Mouse (Mus musculus): ENCODE measurements around the gene Adamts8. TPM values are rescaled to one million over a fixed set of nuclear protein-coding genes. Genes with fewer than 3 reads are reported as not detected.

Adamts8 gene
- polyA plus RNA-seq, 1 experiment from 2014 or later: 1.4 TPM

GRCm38 (mm10) chr9:31011533-31011932 is 69.2 kb downstream of the Adamts8 start:
- 63% methylated on average over 1 of the region's 1 CpGs for WGBS
- no peak for DNase-seq (ENCODE audit: low spot score)

GRCm38 (mm10) chr9:31012674-31013073 is 70.3 kb downstream of the Adamts8 start:
- DNase-seq (ENCODE audit: low spot score): no peak
- Histone ChIP-seq H3K4me2 (replicated peaks; ENCODE audit: low read depth, low read length) (no peak overlapping the region), H3K9ac (ENCODE audit: low read depth, low read length) (no peak overlapping the region), H3K27ac (ENCODE audit: low read depth, low read length) (no peak overlapping the region), H3K4me3 (ENCODE audit: low read depth, low read length) (no peak overlapping the region), H3K4me1 (replicated peaks; ENCODE audit: control insufficient read depth, insufficient read depth, low read length) (no peaks in the 10 kb centered on the region), H3K9me3 (ENCODE audit: control insufficient read depth, low read length) (no peaks in the 10 kb centered on the region), H3K36me3 (ENCODE audit: control insufficient read depth, insufficient read depth, low read length) (no peaks in the 10 kb centered on the region), H3K27me3 (ENCODE audit: control insufficient read depth, insufficient read depth, low read length) (no peaks in the 10 kb centered on the region)
- ATAC-seq (ENCODE audit: low FRiP score): no peak
- WGBS: 89% methylated on average over 4 of the region's 4 CpGs

More at GRCm38 (mm10) chr9:31011533-31011932, 69.2 kb downstream of the Adamts8 start:
- H3K9ac ChIP-seq (ENCODE audit: low read depth, low read length): no peak overlapping the region
- no peaks in the 10 kb centered on the region for H3K27me3 ChIP-seq (ENCODE audit: control insufficient read depth, insufficient read depth, low read length)
- H3K36me3 ChIP-seq (ENCODE audit: control insufficient read depth, insufficient read depth, low read length): no peaks in the 10 kb centered on the region
- H3K9me3 ChIP-seq (ENCODE audit: control insufficient read depth, low read length): no peaks in the 10 kb centered on the region
- no peak overlapping the region for H3K27ac ChIP-seq (ENCODE audit: low read depth, low read length)
- ATAC-seq (ENCODE audit: low FRiP score): no peak
- H3K4me1 ChIP-seq (replicated peaks; ENCODE audit: control insufficient read depth, insufficient read depth, low read length): no peaks in the 10 kb centered on the region
- H3K4me3 ChIP-seq (ENCODE audit: low read depth, low read length): no peak overlapping the region
- H3K4me2 ChIP-seq (replicated peaks; ENCODE audit: low read depth, low read length): no peak overlapping the region

- WGBS: 90% methylated on average over 4 of the region's 4 CpGs
- Histone ChIP-seq H3K36me3 (ENCODE audit: control insufficient read depth, insufficient read depth, low read length) (no peaks in the 10 kb centered on the region), H3K27me3 (ENCODE audit: control insufficient read depth, insufficient read depth, low read length) (no peaks in the 10 kb centered on the region), H3K4me3 (ENCODE audit: low read depth, low read length) (no peak overlapping the region), H3K27ac (ENCODE audit: low read depth, low read length) (no peak overlapping the region), H3K9ac (ENCODE audit: low read depth, low read length) (no peak overlapping the region), H3K4me1 (replicated peaks; ENCODE audit: control insufficient read depth, insufficient read depth, low read length) (no peaks in the 10 kb centered on the region), H3K9me3 (ENCODE audit: control insufficient read depth, low read length) (no peaks in the 10 kb centered on the region), H3K4me2 (replicated peaks; ENCODE audit: low read depth, low read length) (no peak overlapping the region)
- DNase-seq (ENCODE audit: low spot score) (no peak), ATAC-seq (ENCODE audit: low FRiP score) (no peak)
Observed at GRCm38 (mm10) chr9:31013415-31013814, 71.1 kb downstream of the Adamts8 start.

Other genes with a start within 250 kb of the Adamts8 start
- 3.4 and 3.9 TPM in 2 replicates for gene Adamts15, start 20.1 kb upstream of the Adamts8 start, polyA plus RNA-seq (2014; fragmentation: Nextera tagmentation; extraction: Ambion mirVana)
- gene Zbtb44, start 88.1 kb downstream of the Adamts8 start, polyA plus RNA-seq (2014; fragmentation: Nextera tagmentation; extraction: Ambion mirVana): 5.4 and 9.2 TPM in 2 replicates
- 2.4 and 3.2 TPM in 2 replicates for gene St14, start 189.3 kb downstream of the Adamts8 start, polyA plus RNA-seq (2014; fragmentation: Nextera tagmentation; extraction: Ambion mirVana)

All from hindbrain, embryonic 11.5 days (tissue).